Mouse (Mus musculus) 3T3-L1 (cell line): ENCODE measurements around the gene AU015836.
"Not testable (repeated sequence)": the region's sequence is repeated elsewhere in the genome, so short reads cannot be mapped to it uniquely, and the experiment has no call there.

Experiments
- DNase-seq: peaks from one replicate; pipeline ENCODE4 v3.0.0-alpha.2; 2015; ENCODE audit warnings: low read depth, low spot score

The AU015836 gene

GRCm38 (mm10) chrX:93968444-93968843 is at the start of gene AU015836:
Gene AU015836 (plus strand): TSS chrX:93968659.
- no peak for DNase-seq

- DNase-seq: peak; percentile 2
These were observed 49.4 kb upstream of the AU015836 start for GRCm38 (mm10) chrX:93919017-93919416.

- DNase-seq: no peak
These were observed 40.1 kb upstream of the AU015836 start for GRCm38 (mm10) chrX:93928379-93928778.

- DNase-seq: no peak
These were observed 39.7 kb upstream of the AU015836 start for GRCm38 (mm10) chrX:93928794-93929193.

GRCm38 (mm10) chrX:93931694-93932093 is 36.8 kb upstream of the AU015836 start:
- no peak for DNase-seq

- DNase-seq: peak; percentile 70
These were observed 11.7 kb upstream of the AU015836 start for GRCm38 (mm10) chrX:93956727-93957126.

GRCm38 (mm10) chrX:93958502-93958901 is 10.0 kb upstream of the AU015836 start:
- no peak for DNase-seq

GRCm38 (mm10) chrX:93980341-93980740 is 11.9 kb downstream of the AU015836 start:
- no peak for DNase-seq

- no peak for DNase-seq
These were observed 13.7 kb downstream of the AU015836 start for GRCm38 (mm10) chrX:93982193-93982592.

- DNase-seq: not testable (repeated sequence)
These were observed 16.6 kb downstream of the AU015836 start for GRCm38 (mm10) chrX:93985096-93985495.

GRCm38 (mm10) chrX:94006991-94007390 is 38.5 kb downstream of the AU015836 start:
- peak; percentile 38 for DNase-seq

- no peak for DNase-seq
These were observed 41.0 kb downstream of the AU015836 start for GRCm38 (mm10) chrX:94009442-94009841.

GRCm38 (mm10) chrX:94011656-94012173 is 43.3 kb downstream of the AU015836 start:
- no peak for DNase-seq

GRCm38 (mm10) chrX:94012479-94013167 is 44.2 kb downstream of the AU015836 start:
- no peak for DNase-seq

- no peak for DNase-seq
These were observed 48.4 kb downstream of the AU015836 start for GRCm38 (mm10) chrX:94016891-94017290.

- peak; percentile 47 for DNase-seq
These were observed 53.9 kb downstream of the AU015836 start for GRCm38 (mm10) chrX:94022264-94022874.
